Mouse (Mus musculus): ENCODE data around the gene Gm28998.
"Not testable (repeated sequence)": the region's sequence is repeated elsewhere in the genome, so short reads cannot be mapped to it uniquely, and the experiment has no call there.

Gm28998 gene

GRCm38 (mm10) chrY:7253487-7253886 lies at the start of gene Gm28998:
TSS of gene Gm28998 (plus strand) at chrY:7253787.
- DNase-seq (ENCODE audit: low read depth): not testable (repeated sequence)

Measured in naive thymus-derived CD4-positive, alpha-beta T cell, adult 2 months (primary cell).